Mouse (Mus musculus) T-helper 2 cell (primary cell): ENCODE data around the gene Krtap28-13.

Experiments
- in situ Hi-C: fragments of 300-600 bp; cut with MboI, MseI; formaldehyde crosslinking; loops from one replicate; pipeline ENCODE4 v1.15.1; 2025; ENCODE audit warnings: high pct_unique_total_duplicates

Krtap28-13 gene

GRCm38 (mm10) chr1:83060643-83061042, at the start of gene Krtap28-13:
TSS of gene Krtap28-13 (plus strand) at chr1:83060930.
- in situ Hi-C loops, result loop anchor here (25.0 kb wide), 1 partner anchor 652 kb away; no protein-coding TSS in a partner anchor

GRCm38 (mm10) chr1:83014477-83014876, 46.3 kb upstream of the Krtap28-13 start:
- in situ Hi-C loops, result no loop called here

GRCm38 (mm10) chr1:83015329-83015879, 45.3 kb upstream of the Krtap28-13 start:
- in situ Hi-C loops, result no loop called here

GRCm38 (mm10) chr1:83016556-83016955, 44.2 kb upstream of the Krtap28-13 start:
- in situ Hi-C loops, result no loop called here

- in situ Hi-C loops, result no loop called here
These were observed 28.8 kb upstream of the Krtap28-13 start for GRCm38 (mm10) chr1:83031950-83032349.

GRCm38 (mm10) chr1:83032508-83032907, 28.2 kb upstream of the Krtap28-13 start:
- in situ Hi-C loops, result no loop called here

GRCm38 (mm10) chr1:83034509-83034908, 26.2 kb upstream of the Krtap28-13 start:
- in situ Hi-C loops, result no loop called here

- in situ Hi-C loops, result no loop called here
These were observed 23.6 kb upstream of the Krtap28-13 start for GRCm38 (mm10) chr1:83036892-83037667.

GRCm38 (mm10) chr1:83038109-83038672, 22.5 kb upstream of the Krtap28-13 start, which contains the start of gene Slc19a3:
TSS of gene Slc19a3 (minus strand) at chr1:83038448.
- in situ Hi-C loops, result no loop called here

- in situ Hi-C loops, result no loop called here
These were observed 21.6 kb upstream of the Krtap28-13 start for GRCm38 (mm10) chr1:83039080-83039479.

GRCm38 (mm10) chr1:83042380-83042779, 18.4 kb upstream of the Krtap28-13 start, which contains the start of gene Krtap28-10:
TSS of gene Krtap28-10 (minus strand) at chr1:83042480.
- in situ Hi-C loops, result no loop called here

- in situ Hi-C loops, result no loop called here
These were observed 15.8 kb upstream of the Krtap28-13 start, which contains the start of gene Gm47969 for GRCm38 (mm10) chr1:83044882-83045427. TSS of gene Gm47969 (plus strand) at chr1:83044932.

- in situ Hi-C loops, result loop anchor here (25.0 kb wide), 1 partner anchor 654 kb away; no protein-coding TSS in a partner anchor
These were observed 2.2 kb upstream of the Krtap28-13 start for GRCm38 (mm10) chr1:83058481-83058880.

- in situ Hi-C loops, result loop anchor here (25.0 kb wide), 1 partner anchor 653 kb away; no protein-coding TSS in a partner anchor
These were observed 1.5 kb upstream of the Krtap28-13 start, which contains the start of gene A030005K14Rik for GRCm38 (mm10) chr1:83059278-83059677. TSS of gene A030005K14Rik (minus strand) at chr1:83059378.

- in situ Hi-C loops, result loop anchor here (25.0 kb wide), 1 partner anchor 647 kb away; no protein-coding TSS in a partner anchor
These were observed 4.1 kb downstream of the Krtap28-13 start for GRCm38 (mm10) chr1:83064851-83065250.

- in situ Hi-C loops, result loop anchor here (25.0 kb wide), 1 partner anchor 646 kb away; no protein-coding TSS in a partner anchor
These were observed 5.8 kb downstream of the Krtap28-13 start for GRCm38 (mm10) chr1:83066577-83066976.

GRCm38 (mm10) chr1:83067205-83067604, 6.5 kb downstream of the Krtap28-13 start:
- in situ Hi-C loops, result loop anchor here (25.0 kb wide), 1 partner anchor 645 kb away; no protein-coding TSS in a partner anchor

GRCm38 (mm10) chr1:83075526-83076189, 14.9 kb downstream of the Krtap28-13 start:
- in situ Hi-C loops, result no loop called here

GRCm38 (mm10) chr1:83076190-83076917, 15.6 kb downstream of the Krtap28-13 start:
- in situ Hi-C loops, result no loop called here

GRCm38 (mm10) chr1:83077016-83077415, 16.3 kb downstream of the Krtap28-13 start:
- in situ Hi-C loops, result no loop called here
